Mouse (Mus musculus) bone marrow macrophage, adult 2 months (primary cell): ENCODE measurements around the gene Cmtm4.

ENCODE experiments used
- CTCF ChIP-seq: IDR thresholded peaks from 2 replicates; pipeline ENCODE4 v1.5.1; 2012; ENCODE audit warnings: low read depth, mild to moderate bottlenecking, low read length, moderate library complexity
- POLR2A ChIP-seq: IDR thresholded peaks from 2 replicates; pipeline ENCODE4 v1.6.1; 2012; ENCODE audit warnings: mild to moderate bottlenecking, low read depth, low read length, borderline replicate concordance

DNA sequence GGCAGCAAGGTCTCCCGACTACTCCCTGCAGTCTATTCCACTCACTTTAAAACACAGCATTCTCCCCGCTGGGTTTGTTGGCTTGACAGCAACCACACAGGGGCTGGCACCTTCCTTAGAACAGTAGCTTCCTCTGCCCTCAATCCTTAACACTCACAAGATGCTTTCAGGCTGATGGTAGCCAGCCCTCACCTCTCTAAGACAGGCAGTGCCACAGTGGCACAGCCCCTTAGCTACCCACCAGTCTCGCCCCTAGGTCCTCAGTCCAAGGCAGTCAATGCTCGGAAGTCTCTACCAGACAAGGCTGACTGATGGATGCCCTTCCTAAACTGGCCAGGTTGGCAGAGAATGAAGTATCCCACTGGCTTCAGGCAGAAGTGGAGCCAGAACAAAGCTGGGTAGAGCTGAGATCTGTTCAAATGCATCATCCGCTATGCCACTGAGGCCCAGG is 14.6 kb downstream of the Cmtm4 start:
- no peak for TF ChIP-seq POLR2A
- no peak for TF ChIP-seq CTCF
